ENCODE assay signal across 16 mouse cellular contexts in genomic region chr1:171748127-171748969, GRCm38 (mm10).
"Had no signal": no experiment of that assay in that cellular context is flagged by ENCODE, and none has a peak within 500 bp of the region (broad histone marks: within the 10 kb centered on the region; RNA-seq: fewer than 3 reads in every experiment).

No protein-coding gene starts in this region.

- DNase-seq: liver, postnatal 0 days; lung, adult 2 months; lung, postnatal 14 days; lung, postnatal 36 days; right cerebral cortex, postnatal 14 days; thymus, adult 18-20 months; thymus, postnatal 36 days had no signal

- H3K4me1 ChIP-seq: liver, embryonic 15.5 days; lung, embryonic 15.5 days; midbrain, embryonic 13.5 days; midbrain, embryonic 15.5 days; neural tube, embryonic 12.5 days had no signal

- H3K4me2 ChIP-seq: liver, embryonic 15.5 days; lung, embryonic 15.5 days; midbrain, embryonic 11.5 days; midbrain, embryonic 13.5 days; midbrain, embryonic 15.5 days; neural tube, embryonic 12.5 days had no signal

- H3K27me3 ChIP-seq: liver, embryonic 15.5 days; lung, embryonic 15.5 days; megakaryocyte, embryonic 14.5 days; midbrain, embryonic 13.5 days; midbrain, embryonic 15.5 days; neural tube, embryonic 12.5 days had no signal

- ATAC-seq: liver, postnatal 0 days; lung, postnatal 0 days; midbrain, embryonic 13.5 days; midbrain, embryonic 15.5 days had no signal

- H3K9me3 ChIP-seq: liver, embryonic 15.5 days; lung, embryonic 15.5 days; midbrain, embryonic 13.5 days; midbrain, embryonic 15.5 days; neural tube, embryonic 12.5 days had no signal

- H3K4me3 ChIP-seq: liver, embryonic 15.5 days; lung, embryonic 15.5 days; megakaryocyte, embryonic 14.5 days; midbrain, embryonic 13.5 days; midbrain, embryonic 15.5 days; neural tube, embryonic 12.5 days had no signal

- H3K9ac ChIP-seq: liver, embryonic 15.5 days; liver, postnatal 0 days; lung, embryonic 15.5 days; midbrain, embryonic 13.5 days; midbrain, embryonic 15.5 days; neural tube, embryonic 12.5 days had no signal

- H3K27ac ChIP-seq: liver, embryonic 15.5 days; lung, embryonic 15.5 days; macrophage; midbrain, embryonic 13.5 days; midbrain, embryonic 15.5 days; neural tube, embryonic 12.5 days had no signal

- H3K36me3 ChIP-seq: liver, embryonic 15.5 days; lung, embryonic 15.5 days; midbrain, embryonic 13.5 days; midbrain, embryonic 15.5 days; neural tube, embryonic 12.5 days had no signal
